Mouse (Mus musculus) bone marrow macrophage, adult 2 months (primary cell): ENCODE measurements around the gene Zfp607a. TPM values are rescaled to one million over a fixed set of nuclear protein-coding genes. Genes with fewer than 3 reads are reported as not detected.
"Not testable (repeated sequence)": the region's sequence is repeated elsewhere in the genome, so short reads cannot be mapped to it uniquely, and the experiment has no call there.

Source experiments
- H3K27ac ChIP-seq: 2 replicates; pipeline ENCODE4 v1.5.1; 2012; ENCODE audit warnings: low read depth, low read length; ENCODE audit not compliant: insufficient read depth
- H3K4me1 ChIP-seq: 2 replicates; pipeline ENCODE4 v1.6.1; 2012; ENCODE audit warnings: low read length; ENCODE audit not compliant: control insufficient read depth, insufficient read depth
- H3K4me3 ChIP-seq: 2 replicates; pipeline ENCODE4 v1.5.1; 2012; ENCODE audit warnings: mild to moderate bottlenecking, low read length, moderate library complexity; ENCODE audit not compliant: insufficient read depth
- CTCF ChIP-seq: IDR thresholded peaks from 2 replicates; pipeline ENCODE4 v1.5.1; 2012; ENCODE audit warnings: low read depth, mild to moderate bottlenecking, low read length, moderate library complexity
- POLR2A ChIP-seq: IDR thresholded peaks from 2 replicates; pipeline ENCODE4 v1.6.1; 2012; ENCODE audit warnings: mild to moderate bottlenecking, low read depth, low read length, borderline replicate concordance
- polyA plus RNA-seq: library from polyadenylated mRNA; stranded (reverse); fragments of >200 nt; gene quantifications from 2 replicates; pipeline ENCODE4 v1.2.4, GENCODE M21; 2012; ENCODE audit not compliant: missing spikeins, insufficient read depth, insufficient read length

Zfp607a gene
- polyA plus RNA-seq, 1 experiment = 6.5 TPM

- Histone ChIP-seq H3K4me1 (peaks cover 8% of the 10 kb centered on the region), H3K4me3 (peak overlapping the region; percentile 88), H3K27ac (peak overlapping the region; percentile 77)
- TF ChIP-seq CTCF = no peak
- 0 out of 2 replicates have a peak, but pooled peaks have one; percentile 35 for TF ChIP-seq POLR2A
Observed at GRCm38 (mm10) chr7:27860396-27861235, 3.3 kb downstream of the Zfp607a start.

- H3K4me1 ChIP-seq, H3K27ac ChIP-seq, H3K4me3 ChIP-seq: not testable (repeated sequence)
Observed at GRCm38 (mm10) chr7:27862578-27862977, 5.3 kb downstream of the Zfp607a start.

- Histone ChIP-seq H3K4me3 (no peak overlapping the region), H3K27ac (no peak overlapping the region), H3K4me1 (no peaks in the 10 kb centered on the region)
- TF ChIP-seq CTCF = no peak
- no peak for TF ChIP-seq POLR2A
Observed at GRCm38 (mm10) chr7:27881721-27882120, 24.4 kb downstream of the Zfp607a start.

GRCm38 (mm10) chr7:27900601-27901000 lies 43.3 kb downstream of the Zfp607a start:
- H3K27ac ChIP-seq = no peak overlapping the region
- no peaks in the 10 kb centered on the region for H3K4me1 ChIP-seq
- TF ChIP-seq POLR2A (no peak), CTCF (no peak)
- no peak overlapping the region for H3K4me3 ChIP-seq

GRCm38 (mm10) chr7:27905061-27905848 lies 47.9 kb downstream of the Zfp607a start:
- Histone ChIP-seq H3K27ac (no peak overlapping the region), H3K4me3 (no peak overlapping the region), H3K4me1 (no peaks in the 10 kb centered on the region)
- no peak for TF ChIP-seq POLR2A
- TF ChIP-seq CTCF = no peak

GRCm38 (mm10) chr7:27910952-27911351 lies 53.6 kb downstream of the Zfp607a start:
- H3K4me3 ChIP-seq, H3K4me1 ChIP-seq, H3K27ac ChIP-seq: not testable (repeated sequence)

- H3K27ac ChIP-seq, H3K4me3 ChIP-seq, H3K4me1 ChIP-seq: not testable (repeated sequence)
Observed at GRCm38 (mm10) chr7:27927041-27927440, 69.7 kb downstream of the Zfp607a start.

GRCm38 (mm10) chr7:27928818-27929695 lies 71.7 kb downstream of the Zfp607a start, which contains the start of gene Zfp974:
TSS of gene Zfp974 (minus strand) at chr7:27929460.
- peaks cover 13% of the 10 kb centered on the region for H3K4me1 ChIP-seq
- H3K4me3 ChIP-seq = peak within 1 kb of the TSS; percentile 92
- no peak within 1 kb of the TSS; the same call in 1 of the 2 replicates for H3K27ac ChIP-seq
- TF ChIP-seq CTCF (no peak), POLR2A (no peak)

Other genes starting within 250 kb of the Zfp607a start
- not detected in 2 replicates for gene Ttc9b, start 203.6 kb upstream of the Zfp607a start, polyA plus RNA-seq
- gene Map3k10, start 182.9 kb upstream of the Zfp607a start, polyA plus RNA-seq = 12.2 and 12.6 TPM in 2 replicates
- gene Zfp607b, start 168.2 kb upstream of the Zfp607a start, polyA plus RNA-seq = 4.8 and 5.6 TPM in 2 replicates
- 8.3 and 8.9 TPM in 2 replicates for gene Zfp60, start 126.1 kb upstream of the Zfp607a start, polyA plus RNA-seq
- 8.5 and 9.0 TPM in 2 replicates for gene Zfp626, start 50.3 kb upstream of the Zfp607a start, polyA plus RNA-seq
- gene Zfp59, start 18.9 kb upstream of the Zfp607a start, polyA plus RNA-seq = 2.7 and 3.1 TPM in 2 replicates
- gene Zfp974, start 71.9 kb downstream of the Zfp607a start, polyA plus RNA-seq = 8.4 and 9.4 TPM in 2 replicates
- gene Zfp780b, start 121.6 kb downstream of the Zfp607a start, polyA plus RNA-seq = 14.6 and 19.0 TPM in 2 replicates
- 0.91 and 1.0 TPM in 2 replicates for gene Zfp850, start 156.6 kb downstream of the Zfp607a start, polyA plus RNA-seq
- 77.1 and 77.8 TPM in 2 replicates for gene Psmc4, start 192.6 kb downstream of the Zfp607a start, polyA plus RNA-seq
- gene Fcgbp, start 213.7 kb downstream of the Zfp607a start, polyA plus RNA-seq = not detected in 2 replicates